Mouse (Mus musculus): ENCODE measurements at regions not wholly inside any gene's neighbourhood (a gene's known extent, or its start where the extent isn't known, plus 50 kb on each side); places are given as distances from the start of the nearest gene placed in this dataset.

DNA sequence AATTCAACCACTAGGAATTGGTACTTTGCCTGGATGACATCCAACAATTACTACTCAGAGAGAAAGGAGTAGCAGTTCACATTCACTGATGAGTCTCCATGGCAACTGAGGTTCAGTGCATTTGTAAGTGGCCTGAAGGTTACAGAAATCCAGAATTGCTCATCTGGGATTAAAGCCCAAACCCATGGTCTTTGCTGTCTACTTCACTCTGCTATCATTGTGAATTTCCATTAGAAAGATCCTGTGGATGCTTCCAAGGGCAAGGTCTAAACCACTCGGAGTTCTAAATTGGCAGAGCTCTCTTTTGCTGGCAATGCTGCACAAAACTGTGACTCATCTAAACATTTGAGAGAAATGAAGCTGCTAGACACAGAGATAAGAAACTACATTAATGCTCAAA is 319.9 kb upstream of the Tbl1x start:
- no peak for DNase-seq

DNA sequence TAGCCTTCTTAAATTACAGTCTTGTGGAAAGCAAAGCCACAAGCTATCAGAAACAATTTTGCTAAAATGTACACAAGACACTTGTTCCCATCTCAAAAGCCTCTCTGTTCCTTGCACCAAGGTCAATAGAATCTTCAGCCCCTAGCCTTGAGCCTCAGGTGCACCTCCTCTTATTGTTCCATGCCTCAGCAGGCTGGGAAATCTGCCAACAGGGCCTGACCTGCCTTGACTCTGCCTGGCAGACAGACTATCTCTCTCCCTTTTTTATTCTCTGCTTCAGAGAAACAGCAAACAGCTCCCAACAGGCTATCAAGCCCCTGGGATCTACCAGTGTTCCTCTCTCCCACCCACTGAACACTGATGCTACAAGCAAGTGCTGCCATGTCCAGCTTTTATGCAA is 302.1 kb upstream of the Tbl1x start:
- DNase-seq = peak; percentile 9

DNA sequence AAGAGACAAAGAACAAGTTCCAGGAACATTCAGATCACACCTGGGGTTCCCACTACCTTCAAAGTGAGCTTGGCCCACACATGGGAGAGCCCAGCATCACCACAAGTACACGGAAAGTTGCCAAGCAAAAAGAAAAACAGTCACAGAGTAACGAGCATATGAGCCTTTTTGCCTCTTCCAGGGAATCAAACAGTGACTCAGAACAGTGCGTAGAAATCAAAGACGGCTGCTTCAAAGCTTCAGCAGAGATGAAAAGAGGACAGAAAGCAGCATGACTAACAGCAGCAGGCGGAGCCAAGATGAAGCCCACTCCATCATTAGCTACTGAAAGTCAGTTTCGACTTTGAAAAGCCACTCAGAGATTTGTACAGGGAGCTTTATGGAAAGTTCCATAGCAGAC is 291.5 kb upstream of the Tbl1x start:
- peak; percentile 0 for DNase-seq

Data from kidney, postnatal 14 days (tissue).